ENCODE assay signal across 17 mouse cellular contexts in genomic region chr6:120585941-120586280, GRCm38 (mm10). TPM values are rescaled to one million over a fixed set of nuclear protein-coding genes. Genes with fewer than 3 reads are reported as not detected.
DNase-seq lines count a peak whose midpoint lies in the region; ATAC-seq lines count a peak whose summit lies in the region.
"Had no signal": no experiment of that assay in that cellular context is flagged by ENCODE, and none has a peak within 500 bp of the region (broad histone marks: within the 10 kb centered on the region; RNA-seq: fewer than 3 reads in every experiment).

No protein-coding gene starts in this region.

- no peaks in the 10 kb centered on the region for H3K27me3 ChIP-seq in kidney, embryonic 16.5 days (ENCODE audit: insufficient read depth, low read length)
- H3K27me3 ChIP-seq in midbrain, embryonic 14.5 days (ENCODE audit: control insufficient read depth, insufficient read depth, low read length) = no peaks in the 10 kb centered on the region
- H3K27me3 ChIP-seq in midbrain, embryonic 15.5 days (replicated peaks) = no peaks in the 10 kb centered on the region
- no peaks in the 10 kb centered on the region for H3K27me3 ChIP-seq in limb, embryonic 10.5 days (ENCODE audit: low read depth, poor library complexity, severe bottlenecking)
- H3K27me3 ChIP-seq in neural tube, embryonic 13.5 days = no peaks in the 10 kb centered on the region
- H3K27me3 ChIP-seq: forebrain, embryonic 12.5 days; heart, embryonic 13.5 days; lung, embryonic 15.5 days had no signal

- peaks cover 10% of the 10 kb centered on the region for H3K4me1 ChIP-seq in kidney, embryonic 16.5 days (ENCODE audit: insufficient read depth, low read length)
- peaks cover 13% of the 10 kb centered on the region; the same call in 1 of the 2 replicates for H3K4me1 ChIP-seq in midbrain, embryonic 14.5 days (ENCODE audit: control insufficient read depth, insufficient read depth, low read length)
- no peaks in the 10 kb centered on the region for H3K4me1 ChIP-seq in midbrain, embryonic 15.5 days
- peaks cover 33% of the 10 kb centered on the region for H3K4me1 ChIP-seq in limb, embryonic 10.5 days
- peaks cover 20% of the 10 kb centered on the region for H3K4me1 ChIP-seq in neural tube, embryonic 13.5 days (replicated peaks)
- H3K4me1 ChIP-seq: lung, embryonic 15.5 days had no signal

- H3K4me3 ChIP-seq in kidney, embryonic 16.5 days (ENCODE audit: low read length) = no peak overlapping the region
- H3K4me3 ChIP-seq in midbrain, embryonic 14.5 days (replicated peaks; ENCODE audit: low read depth, low read length) = no peak overlapping the region
- H3K4me3 ChIP-seq in midbrain, embryonic 15.5 days = no peak overlapping the region
- no peak overlapping the region for H3K4me3 ChIP-seq in limb, embryonic 10.5 days
- H3K4me3 ChIP-seq in neural tube, embryonic 13.5 days = no peak overlapping the region
- H3K4me3 ChIP-seq: forebrain, embryonic 12.5 days; heart, embryonic 13.5 days; lung, embryonic 15.5 days had no signal

- DNase-seq in kidney, adult 9 months = peak; percentile 61
- no peak for DNase-seq in midbrain, embryonic 14.5 days
- DNase-seq in limb, embryonic 10.5 days (ENCODE audit: low spot score) = no peak
- DNase-seq in testis, postnatal 10 days (ENCODE audit: low spot score) = no peak
- DNase-seq: cerebellum, adult 8-10 months; heart, postnatal 36 days; lung, postnatal 4 days had no signal

- no peak overlapping the region for H3K27ac ChIP-seq in kidney, embryonic 16.5 days (ENCODE audit: low read length)
- H3K27ac ChIP-seq in midbrain, embryonic 14.5 days (replicated peaks; ENCODE audit: low read depth, low read length) = 0 out of 2 replicates have a peak overlapping the region, but pooled peaks have one; percentile 26
- no peak overlapping the region for H3K27ac ChIP-seq in midbrain, embryonic 15.5 days
- peak overlapping the region; percentile 69 for H3K27ac ChIP-seq in limb, embryonic 10.5 days
- H3K27ac ChIP-seq in neural tube, embryonic 13.5 days (replicated peaks) = peak overlapping the region; percentile 72
- H3K27ac ChIP-seq: forebrain, embryonic 12.5 days; heart, embryonic 13.5 days; kidney, postnatal 0 days; liver, embryonic 14.5 days; lung, embryonic 15.5 days; stomach, postnatal 0 days had no signal

- H3K9ac ChIP-seq in kidney, embryonic 16.5 days (replicated peaks; ENCODE audit: low read length) = no peak overlapping the region
- no peak overlapping the region for H3K9ac ChIP-seq in midbrain, embryonic 14.5 days (replicated peaks; ENCODE audit: low read length)
- H3K9ac ChIP-seq in midbrain, embryonic 15.5 days = no peak overlapping the region
- H3K9ac ChIP-seq in neural tube, embryonic 13.5 days = no peak overlapping the region
- H3K9ac ChIP-seq: forebrain, embryonic 12.5 days; heart, embryonic 13.5 days; liver, embryonic 14.5 days; lung, embryonic 15.5 days had no signal

- no peak for ATAC-seq in kidney, embryonic 16.5 days (ENCODE audit: low FRiP score, low TSS enrichment)
- no peak for ATAC-seq in midbrain, embryonic 14.5 days (ENCODE audit: low FRiP score, low TSS enrichment)
- no peak for ATAC-seq in midbrain, embryonic 15.5 days (replicated peaks)
- no peak for ATAC-seq in neural tube, embryonic 13.5 days (ENCODE audit: low read depth)
- ATAC-seq: inflammation-experienced regulatory T-cells, adult 6 months had no signal

- no peaks in the 10 kb centered on the region for H3K36me3 ChIP-seq in kidney, embryonic 16.5 days (ENCODE audit: insufficient read depth, low read length)
- H3K36me3 ChIP-seq in midbrain, embryonic 14.5 days (ENCODE audit: control insufficient read depth, insufficient read depth, low read length) = no peaks in the 10 kb centered on the region
- no peaks in the 10 kb centered on the region for H3K36me3 ChIP-seq in midbrain, embryonic 15.5 days (replicated peaks)
- H3K36me3 ChIP-seq in limb, embryonic 10.5 days = no peaks in the 10 kb centered on the region
- no peaks in the 10 kb centered on the region for H3K36me3 ChIP-seq in neural tube, embryonic 13.5 days
- H3K36me3 ChIP-seq: forebrain, embryonic 12.5 days; heart, embryonic 13.5 days; lung, embryonic 15.5 days had no signal

- 32% methylated on average over 2 of the region's 2 CpGs for WGBS in kidney, embryonic 16.5 days
- WGBS in midbrain, embryonic 14.5 days = 65% methylated on average over 2 of the region's 2 CpGs
- WGBS in midbrain, embryonic 15.5 days = 48% methylated on average over 2 of the region's 2 CpGs
- WGBS in limb, embryonic 10.5 days = 67% methylated on average over 2 of the region's 2 CpGs
- 43% methylated on average over 2 of the region's 2 CpGs for WGBS in neural tube, embryonic 13.5 days

- no peaks in the 10 kb centered on the region for H3K9me3 ChIP-seq in kidney, embryonic 16.5 days (ENCODE audit: low read length)
- H3K9me3 ChIP-seq in midbrain, embryonic 14.5 days (ENCODE audit: control insufficient read depth, low read length) = no peaks in the 10 kb centered on the region
- H3K9me3 ChIP-seq in midbrain, embryonic 15.5 days = no peaks in the 10 kb centered on the region
- H3K9me3 ChIP-seq in limb, embryonic 10.5 days (replicated peaks) = no peaks in the 10 kb centered on the region
- no peaks in the 10 kb centered on the region for H3K9me3 ChIP-seq in neural tube, embryonic 13.5 days
- H3K9me3 ChIP-seq: forebrain, embryonic 12.5 days; heart, embryonic 13.5 days; lung, embryonic 15.5 days had no signal

- H3K4me2 ChIP-seq in kidney, embryonic 16.5 days (replicated peaks; ENCODE audit: low read depth, low read length) = no peak overlapping the region
- no peak overlapping the region for H3K4me2 ChIP-seq in midbrain, embryonic 14.5 days (ENCODE audit: low read length)
- H3K4me2 ChIP-seq in midbrain, embryonic 15.5 days = no peak overlapping the region
- H3K4me2 ChIP-seq in neural tube, embryonic 13.5 days = no peak overlapping the region
- H3K4me2 ChIP-seq: forebrain, embryonic 12.5 days; heart, embryonic 13.5 days; lung, embryonic 15.5 days had no signal

RNA-seq across cellular contexts. Expression of gene Hdhd5, which starts 54.8 kb away (rescaled TPM):
- polyA plus RNA-seq in kidney, embryonic 16.5 days (2015; fragmentation: Nextera tagmentation; extraction: Ambion mirVana) = 22.1 and 23.6 TPM in 2 replicates
- 9.6 and 10.9 TPM in 2 replicates for polyA plus RNA-seq in midbrain, embryonic 14.5 days (2014; fragmentation: Nextera tagmentation; extraction: Ambion mirVana)
- 15.5 and 18.0 TPM in 2 replicates for polyA plus RNA-seq in midbrain, embryonic 15.5 days (2015; fragmentation: Nextera tagmentation; extraction: Ambion mirVana)
- polyA plus RNA-seq in limb, embryonic 10.5 days (2016; fragmentation: Nextera tagmentation; extraction: Ambion mirVana) = 24.4 and 26.3 TPM in 2 replicates
- 15.1 and 15.8 TPM in 2 replicates for polyA plus RNA-seq in neural tube, embryonic 13.5 days (2015; fragmentation: Nextera tagmentation; extraction: Ambion mirVana)

Comparison
In these comparisons a context has a peak if more than half of its experiments do, and no peak if none do; other contexts are left out.
1. H3K27ac ChIP-seq: peak in midbrain, embryonic 14.5 days (single experiment), limb, embryonic 10.5 days (single experiment) and neural tube, embryonic 13.5 days (single experiment); none in kidney, embryonic 16.5 days (single experiment) and midbrain, embryonic 15.5 days (single experiment).